Mouse (Mus musculus) C3H10T1/2 (cell line): ENCODE measurements around the gene Dazap2. TPM values are rescaled to one million over a fixed set of nuclear protein-coding genes. Genes with fewer than 3 reads are reported as not detected.

ENCODE experiments used
- polyA plus RNA-seq, 2 experiments: library from polyadenylated mRNA; unstranded; fragments of >200 nt; fragmentation: generic; extraction: Trizol; gene quantifications; one replicate each; pipeline ENCODE4 v1.2.1; 2012; ENCODE audit warnings: missing spikeins in 2 of 2

Dazap2 gene
- 100 to 1,000 TPM in 1 of 2 experiments, 10 to 100 TPM in 1; 73.0 to 149 TPM for polyA plus RNA-seq

GRCm38 (mm10) chr15:100614996-100615824, at the start of gene Dazap2:
Gene Dazap2 (plus strand): TSS chr15:100615349.

GRCm38 (mm10) chr15:100599276-100600046, 15.7 kb upstream of the Dazap2 start, which contains the start of gene Pou6f1:
Gene Pou6f1 (minus strand): TSS chr15:100599984.

GRCm38 (mm10) chr15:100636700-100637501, 21.8 kb downstream of the Dazap2 start, which contains the start of gene Smagp:
Gene Smagp (minus strand): TSS chr15:100636940.

GRCm38 (mm10) chr15:100669337-100669736, 54.2 kb downstream of the Dazap2 start, which contains the start of gene Bin2:
Gene Bin2 (minus strand): TSS chr15:100669553.

Other genes starting within 250 kb of the Dazap2 start
- under 1 TPM; 0.02 to 0.08 TPM for gene Gm5475, start 193.2 kb upstream of the Dazap2 start, polyA plus RNA-seq
- 10 to 100 TPM; 13.3 to 21.8 TPM for gene Slc11a2, start 190.3 kb upstream of the Dazap2 start, polyA plus RNA-seq
- 10 to 100 TPM; 12.0 to 25.4 TPM for gene Letmd1, start 146.3 kb upstream of the Dazap2 start, polyA plus RNA-seq
- gene Csrnp2, start 119.9 kb upstream of the Dazap2 start, polyA plus RNA-seq = 1 to 10 TPM; 1.1 to 6.7 TPM
- 10 to 100 TPM in 1 of 2 experiments, 1 to 10 TPM in 1; 1.8 to 17.6 TPM for gene Tfcp2, start 63.3 kb upstream of the Dazap2 start, polyA plus RNA-seq
- gene Pou6f1, start 15.4 kb upstream of the Dazap2 start, polyA plus RNA-seq = 10 to 100 TPM in 1 of 2 experiments, 1 to 10 TPM in 1; 3.1 to 27.1 TPM
- gene Smagp, start 21.6 kb downstream of the Dazap2 start, polyA plus RNA-seq = under 1 TPM in 1 of 2 experiments, not detected in 1; 0.07 TPM
- not detected for gene Bin2, start 54.2 kb downstream of the Dazap2 start, polyA plus RNA-seq
- gene Cela1, start 72.6 kb downstream of the Dazap2 start, polyA plus RNA-seq = 10 to 100 TPM; 11.1 to 29.0 TPM
- gene Galnt6, start 114.0 kb downstream of the Dazap2 start, polyA plus RNA-seq = under 1 TPM; 0.02 to 0.09 TPM
- gene Slc4a8, start 146.4 kb downstream of the Dazap2 start, polyA plus RNA-seq = 10 to 100 TPM; 10.3 to 24.2 TPM